Mouse (Mus musculus): Measurements from ENCODE around the gene Kctd11. TPM values are rescaled to one million over a fixed set of nuclear protein-coding genes. Genes with fewer than 3 reads are reported as not detected.

Kctd11 gene
- total RNA-seq, 2 experiments from 2014 or later = 1.1 TPM

DNA sequence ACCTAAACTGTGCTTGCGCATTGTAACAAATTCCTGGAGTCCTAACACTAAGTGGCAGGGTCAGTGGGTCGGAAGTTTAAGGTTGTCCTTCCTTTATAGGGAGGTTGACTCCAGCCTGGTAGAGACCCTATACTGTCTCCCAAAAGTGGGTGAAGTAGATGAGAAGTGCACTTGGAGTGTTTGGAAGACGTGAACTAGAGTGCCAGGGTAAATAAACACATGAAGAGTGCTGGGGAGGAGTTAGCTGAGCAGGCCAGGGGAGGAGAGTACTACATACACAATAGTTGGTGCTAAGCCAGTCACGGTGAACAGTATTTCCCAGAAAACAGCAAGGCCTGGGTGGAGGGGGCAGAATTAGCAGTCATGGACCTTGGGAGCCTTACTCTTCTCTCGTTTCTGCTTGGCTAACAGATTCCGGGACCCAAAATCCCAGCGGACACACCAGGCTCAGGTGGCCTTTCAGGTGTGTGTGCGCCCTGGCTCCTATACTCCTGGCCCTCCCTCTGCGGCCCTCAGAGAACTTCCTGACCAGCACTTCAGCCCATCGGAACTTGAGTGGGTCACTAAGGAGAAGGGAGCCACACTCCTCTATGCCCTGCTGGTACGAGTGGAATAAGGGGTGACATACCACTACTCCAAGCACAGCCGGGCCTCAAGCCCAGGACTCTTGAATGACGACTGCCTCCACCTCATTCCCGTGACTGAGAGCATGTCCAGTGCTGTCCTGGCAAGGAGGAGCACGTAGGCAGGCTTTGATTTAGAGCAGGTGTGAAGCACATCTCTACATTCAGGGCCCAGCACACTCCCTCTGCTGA lies 31.7 kb upstream of the Kctd11 start:
- DNase-seq = no peak

GRCm38 (mm10) chr11:69911701-69912100 lies 30.5 kb upstream of the Kctd11 start:
- DNase-seq = no peak

DNA sequence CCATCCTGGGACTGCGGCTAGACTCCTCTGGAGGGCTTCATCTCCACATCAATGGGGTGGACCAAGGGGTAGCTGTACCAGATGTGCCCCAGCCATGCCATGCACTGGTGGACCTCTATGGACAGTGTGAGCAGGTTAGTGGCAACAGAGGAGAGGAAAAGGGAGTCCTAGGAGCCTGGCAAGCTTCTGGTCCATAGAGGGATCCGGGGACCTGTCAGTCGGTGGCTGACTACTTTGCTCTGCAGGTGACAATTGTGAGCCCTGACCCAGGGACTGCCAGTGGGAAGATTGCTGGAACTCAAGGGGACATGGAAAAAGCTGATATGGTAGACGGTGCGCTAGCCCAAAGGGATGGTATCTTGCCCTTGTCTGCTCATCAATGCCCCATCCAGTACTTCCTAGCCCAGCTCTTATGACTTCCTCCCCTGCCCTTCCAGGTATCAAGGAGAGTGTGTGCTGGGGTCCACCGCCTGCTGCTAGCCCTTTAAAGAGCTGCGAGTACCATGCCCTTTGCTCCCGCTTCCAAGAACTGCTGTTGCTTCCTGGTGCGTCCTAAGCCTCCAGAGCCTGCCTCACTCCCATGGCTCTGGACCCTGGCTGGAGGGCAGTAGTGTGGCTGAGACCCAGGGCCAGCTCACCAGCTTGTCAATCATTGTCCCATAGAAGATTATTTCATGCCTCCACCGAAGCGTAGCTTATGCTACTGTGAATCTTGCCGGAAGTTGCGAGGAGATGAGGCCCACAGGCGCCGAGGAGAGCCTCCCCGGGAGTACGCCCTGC lies 29.8 kb upstream of the Kctd11 start:
- no peak for DNase-seq

DNA sequence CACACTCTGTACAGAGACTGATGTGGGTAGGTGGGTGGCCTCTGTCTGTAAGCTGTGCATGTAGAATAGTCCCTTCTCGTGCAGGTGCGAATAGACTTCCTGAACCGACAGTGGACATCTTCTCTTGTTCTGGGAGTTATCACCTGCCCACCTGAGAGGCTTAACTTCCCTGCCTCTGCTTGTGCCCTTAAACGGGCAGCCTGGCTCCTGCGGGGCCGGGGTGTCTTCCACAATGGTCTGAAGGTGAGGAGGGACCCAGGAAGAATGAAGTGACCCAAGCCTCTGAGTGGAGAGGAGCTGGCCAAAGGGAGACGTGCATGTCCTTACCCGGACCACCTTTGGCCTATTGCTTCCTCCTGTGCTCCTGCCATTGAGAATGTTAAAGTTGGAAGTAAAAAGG lies 29.0 kb upstream of the Kctd11 start:
- DNase-seq = no peak

- DNase-seq = no peak
These were observed 28.0 kb upstream of the Kctd11 start for GRCm38 (mm10) chr11:69909174-69909573.

DNA sequence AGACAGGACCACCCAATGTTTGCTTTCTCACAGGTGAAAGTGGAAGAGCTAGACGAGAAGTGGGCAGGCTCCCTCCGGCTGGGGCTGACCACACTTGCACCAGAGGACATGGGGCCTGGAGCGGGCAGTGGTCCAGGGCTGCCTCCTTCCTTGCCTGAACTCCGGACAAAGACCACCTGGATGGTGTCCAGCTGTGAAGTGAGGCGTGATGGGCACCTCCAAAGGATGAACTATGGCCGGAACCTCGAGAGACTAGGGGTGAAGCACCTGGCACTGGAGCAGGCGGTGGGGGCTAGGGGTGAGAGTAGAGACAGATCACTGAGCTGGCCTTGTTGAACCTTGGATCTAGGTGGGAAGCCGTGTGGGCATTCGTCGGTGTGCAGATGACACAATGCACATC lies 27.4 kb upstream of the Kctd11 start:
- DNase-seq = no peak

DNA sequence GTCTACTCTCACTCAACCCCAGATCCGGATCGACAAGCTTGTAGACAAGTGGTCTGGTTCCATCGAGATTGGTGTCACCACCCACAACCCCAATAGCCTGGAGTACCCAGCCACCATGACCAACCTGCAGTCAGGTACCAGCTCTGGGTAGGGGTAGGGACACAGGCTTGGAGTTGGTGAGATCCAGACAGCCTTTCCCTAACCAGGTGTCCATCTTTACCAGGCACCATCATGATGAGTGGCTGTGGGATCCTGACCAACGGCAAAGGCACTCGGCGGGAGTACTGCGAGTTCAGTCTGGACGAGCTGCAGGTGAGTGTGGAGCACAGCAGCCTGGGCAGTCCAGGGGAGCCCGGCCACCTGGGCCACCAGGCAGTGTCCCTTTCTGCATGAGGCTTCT lies 23.1 kb upstream of the Kctd11 start:
- DNase-seq = no peak

DNA sequence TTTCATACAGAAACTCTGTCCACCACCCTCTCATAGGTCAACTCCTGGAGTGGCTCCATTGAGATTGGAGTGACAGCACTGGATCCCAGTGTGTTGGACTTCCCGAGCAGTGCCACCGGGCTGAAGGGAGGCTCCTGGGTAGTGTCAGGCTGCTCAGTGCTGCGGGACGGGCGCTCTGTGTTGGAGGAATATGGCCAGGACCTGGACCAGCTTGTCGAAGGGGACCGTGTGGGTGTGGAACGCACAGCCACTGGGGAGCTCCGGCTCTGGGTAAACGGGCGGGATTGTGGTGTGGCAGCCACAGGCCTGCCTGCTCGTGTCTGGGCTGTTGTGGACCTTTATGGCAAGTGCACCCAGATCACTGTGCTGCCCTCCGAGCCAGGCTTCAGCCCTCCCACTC lies 21.8 kb upstream of the Kctd11 start:
- DNase-seq = no peak

DNA sequence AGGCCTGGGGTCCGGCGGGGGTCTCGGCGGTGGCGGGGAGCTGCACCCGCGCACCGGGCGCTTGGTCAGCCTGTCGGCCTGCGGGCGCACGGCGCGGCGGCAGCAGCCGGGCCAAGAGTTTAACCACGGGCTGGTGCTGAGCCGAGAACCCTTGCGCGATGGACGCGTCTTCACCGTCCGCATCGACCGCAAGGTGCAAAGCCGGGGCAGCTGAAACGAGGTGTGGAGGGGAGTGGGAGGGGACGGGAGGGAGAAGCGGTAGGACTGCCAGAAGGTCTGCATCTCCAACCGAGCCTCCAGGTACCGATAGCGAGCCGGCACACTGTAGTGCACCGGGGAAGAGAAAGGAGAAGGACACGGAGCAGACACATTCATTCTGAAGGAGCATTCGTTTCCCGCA lies 20.8 kb upstream of the Kctd11 start:
- peak in 1 of 2 experiments; percentile 30 for DNase-seq

- peak; percentile 97 for DNase-seq
These were observed 20.2 kb upstream of the Kctd11 start for GRCm38 (mm10) chr11:69901406-69901846.

- peak; percentile 84 to 86 for DNase-seq
These were observed 19.5 kb upstream of the Kctd11 start, which contains the start of the genes 2810408A11Rik and Neurl4 for GRCm38 (mm10) chr11:69900471-69901405. 2810408A11Rik (minus strand) TSS chr11:69900987. Neurl4 (plus strand) TSS chr11:69901072.

- DNase-seq = no peak
These were observed 18.7 kb upstream of the Kctd11 start for GRCm38 (mm10) chr11:69899870-69900269.

DNA sequence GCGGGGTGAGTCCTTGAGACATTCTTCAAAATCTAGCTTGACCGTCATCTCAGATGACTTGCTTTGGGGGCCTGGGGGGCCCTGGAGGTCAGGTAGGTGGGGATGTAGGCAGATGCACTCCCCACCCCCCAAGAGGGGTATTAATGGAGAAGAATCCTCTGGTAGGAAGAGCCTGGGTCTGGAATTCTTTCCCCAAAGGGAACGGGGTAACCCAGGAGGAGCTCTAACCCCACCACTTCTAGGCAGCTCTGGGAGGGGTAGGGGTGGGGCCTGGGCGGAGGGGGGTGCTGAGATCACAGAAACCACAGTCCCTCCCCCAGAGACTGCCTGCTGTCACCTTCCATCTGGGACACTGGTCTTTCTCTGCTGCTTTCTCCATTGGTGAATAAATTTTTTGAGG lies 14.1 kb upstream of the Kctd11 start, which contains the start of gene Acap1:
Gene Acap1, minus strand, starts transcription at position 249 of the 400 bp plus-strand sequence.
- DNase-seq = no peak

- DNase-seq = no peak
These were observed 13.5 kb upstream of the Kctd11 start for GRCm38 (mm10) chr11:69894671-69895070.

GRCm38 (mm10) chr11:69891482-69891881 lies 10.3 kb upstream of the Kctd11 start:
- peak in 1 of 2 experiments; percentile 36 for DNase-seq

- DNase-seq = no peak
These were observed 5.9 kb upstream of the Kctd11 start for GRCm38 (mm10) chr11:69886907-69887635.

DNA sequence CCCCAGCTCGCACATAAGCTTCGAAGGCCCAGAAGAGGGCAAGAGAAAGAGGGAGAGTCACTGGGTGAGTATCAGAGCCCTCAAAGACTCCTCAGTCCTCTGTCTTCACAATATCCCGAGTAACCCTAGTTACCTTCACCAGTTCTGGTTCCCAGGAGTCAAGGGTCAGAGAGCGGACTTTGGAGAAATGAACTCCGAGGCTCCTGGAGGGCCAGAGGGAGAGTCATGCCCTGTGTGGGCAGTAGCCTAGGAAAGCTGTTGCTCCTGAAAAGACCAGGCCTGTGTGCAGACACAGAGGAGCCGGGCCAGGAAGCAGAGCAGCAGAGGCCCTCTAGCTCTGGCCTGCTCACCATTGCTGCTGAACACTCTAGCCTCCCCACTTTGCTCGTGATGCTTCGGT lies 3.5 kb upstream of the Kctd11 start:
- no peak for DNase-seq

DNA sequence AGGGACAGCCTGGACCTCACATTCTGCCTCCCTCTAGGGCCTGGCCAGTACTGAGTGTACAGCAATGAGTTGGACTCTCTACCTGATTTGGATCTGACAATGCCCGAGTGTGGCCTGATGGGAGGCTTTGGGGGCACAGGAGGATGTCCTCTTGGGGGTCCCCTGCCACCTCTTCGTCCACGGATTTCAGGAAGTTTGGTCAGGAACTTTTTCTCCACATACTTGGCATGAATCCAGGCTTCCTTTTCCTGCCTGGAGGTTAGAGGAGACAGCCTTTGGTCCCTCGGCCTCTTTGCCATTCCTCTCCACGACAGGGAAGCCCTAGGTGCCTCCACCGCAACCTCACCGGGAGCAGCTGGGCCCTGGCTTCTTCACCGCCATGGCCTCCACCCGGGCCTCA lies 3.0 kb upstream of the Kctd11 start:
- no peak for DNase-seq

DNA sequence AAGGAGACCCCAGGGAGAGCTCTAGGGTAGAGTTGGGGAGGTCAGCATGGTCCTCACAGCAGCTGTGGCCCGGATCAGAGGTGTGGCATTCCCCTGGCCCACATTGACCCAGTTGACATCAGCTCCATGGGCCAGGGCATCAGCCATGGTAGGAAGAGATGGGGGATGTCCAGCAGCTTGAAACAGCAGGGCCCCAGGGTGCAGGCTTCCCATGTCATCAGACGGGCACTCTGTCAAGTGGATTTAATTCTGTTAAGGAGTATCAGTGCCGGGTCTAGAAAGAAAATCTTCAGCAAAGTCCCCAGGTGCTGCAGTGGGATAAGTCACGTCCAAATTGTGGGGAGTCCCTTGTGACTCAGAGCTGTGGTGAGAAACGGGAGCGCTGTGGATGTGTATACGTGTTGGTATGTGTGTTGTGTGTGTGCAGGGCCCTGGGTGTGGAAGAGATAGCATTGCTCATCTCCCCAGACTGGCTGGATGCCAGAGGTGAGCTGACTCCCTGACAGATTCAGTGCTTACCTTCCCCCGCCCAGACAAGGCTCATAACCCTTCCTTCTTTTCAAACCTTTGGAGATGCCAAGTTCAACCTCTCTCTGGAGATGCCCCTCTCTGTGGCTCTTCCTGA lies 2.4 kb upstream of the Kctd11 start:
- no peak for DNase-seq

GRCm38 (mm10) chr11:69883066-69883465 lies 1.9 kb upstream of the Kctd11 start:
- no peak for DNase-seq

All from layer of hippocampus, postnatal 36 days (tissue).